Mouse (Mus musculus): Measurements from ENCODE around the gene Apopt1.
A peak's percentile ranks its signal among the peaks of the same experiment; 100 is the strongest.

Apopt1 gene

DNA sequence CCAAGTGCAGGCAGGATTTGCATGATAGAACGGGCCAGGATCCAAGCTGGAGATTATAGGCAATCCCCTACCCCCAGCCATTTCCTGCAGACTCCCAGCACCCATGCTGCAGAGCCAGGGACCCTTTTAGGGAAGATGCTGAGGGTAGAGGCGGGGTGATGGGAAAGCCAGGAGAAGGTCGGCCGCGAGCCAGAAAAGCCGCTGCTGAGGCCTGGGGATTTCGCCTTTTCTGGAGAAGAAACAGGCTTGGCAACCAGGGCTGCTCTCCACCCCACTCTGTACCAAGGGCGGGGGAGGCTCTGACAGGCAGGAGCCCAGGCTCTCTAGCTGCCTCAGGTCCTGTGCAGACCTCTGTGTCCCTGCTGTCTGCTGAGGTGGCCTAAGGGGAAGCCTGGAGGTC, 31.8 kb upstream of the Apopt1 start:
- no peak for DNase-seq (ENCODE audit: low spot score)

DNA sequence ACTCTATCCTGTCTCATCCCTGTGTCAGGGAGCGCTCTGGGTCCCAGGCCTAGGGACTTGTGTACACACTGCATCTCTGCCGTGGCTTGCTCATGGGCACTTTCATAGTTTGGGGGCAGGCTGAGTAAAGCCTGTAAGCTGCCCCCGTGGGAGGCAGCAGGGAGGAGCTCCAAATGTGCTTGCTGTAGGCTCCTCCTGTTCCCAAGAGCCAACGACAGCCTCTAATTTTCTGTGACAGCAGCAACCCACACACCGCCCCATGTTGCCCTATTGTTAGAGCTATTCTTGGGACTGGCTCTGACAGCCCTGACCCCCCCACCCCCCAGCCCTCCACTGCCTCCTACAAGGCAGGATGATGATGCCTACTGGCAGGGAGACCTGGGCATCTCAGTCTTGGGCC, 31.1 kb upstream of the Apopt1 start:
- no peak for DNase-seq (ENCODE audit: low spot score)

DNA sequence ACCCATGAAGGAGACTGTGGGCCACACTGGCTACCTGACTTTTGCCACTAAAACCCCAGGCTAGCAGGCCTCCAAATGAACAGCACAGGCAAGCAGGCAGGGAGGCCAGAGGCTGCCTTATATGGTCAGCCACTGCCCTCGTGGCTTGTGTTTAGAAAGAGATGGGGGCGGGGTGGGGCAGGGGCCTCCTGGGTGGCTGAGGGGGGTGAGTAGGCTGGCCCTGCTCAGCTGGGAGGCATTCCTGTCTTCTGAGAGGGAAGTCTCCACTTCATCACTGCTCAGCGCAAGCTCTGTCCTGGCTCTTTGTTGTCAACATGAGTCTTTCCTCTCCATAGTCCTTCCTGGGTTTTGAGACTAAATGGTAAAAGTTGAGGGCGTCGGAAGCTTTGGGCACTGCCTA, 30.3 kb upstream of the Apopt1 start:
- DNase-seq (ENCODE audit: low spot score), result no peak

DNA sequence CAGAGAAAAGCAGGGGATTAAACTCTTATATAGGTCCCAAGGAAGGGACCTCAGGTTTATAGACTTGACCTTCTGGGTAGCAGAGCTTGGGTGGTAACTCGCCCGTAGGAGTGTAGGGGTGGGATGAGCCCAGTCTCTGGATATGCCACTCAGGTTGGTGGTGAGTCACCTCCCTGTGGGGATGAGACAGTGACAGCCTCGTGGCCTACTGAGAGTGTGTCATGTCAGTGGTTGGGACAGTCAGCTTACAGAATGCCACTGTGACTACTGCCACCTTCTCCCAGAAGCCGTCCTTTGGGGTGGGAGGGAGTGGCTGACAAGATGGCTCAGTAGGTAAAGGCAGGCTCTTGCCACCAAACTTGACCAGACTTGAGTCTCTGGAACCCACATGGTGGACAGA, 26.7 kb upstream of the Apopt1 start:
- no peak for DNase-seq (ENCODE audit: low spot score)

DNA sequence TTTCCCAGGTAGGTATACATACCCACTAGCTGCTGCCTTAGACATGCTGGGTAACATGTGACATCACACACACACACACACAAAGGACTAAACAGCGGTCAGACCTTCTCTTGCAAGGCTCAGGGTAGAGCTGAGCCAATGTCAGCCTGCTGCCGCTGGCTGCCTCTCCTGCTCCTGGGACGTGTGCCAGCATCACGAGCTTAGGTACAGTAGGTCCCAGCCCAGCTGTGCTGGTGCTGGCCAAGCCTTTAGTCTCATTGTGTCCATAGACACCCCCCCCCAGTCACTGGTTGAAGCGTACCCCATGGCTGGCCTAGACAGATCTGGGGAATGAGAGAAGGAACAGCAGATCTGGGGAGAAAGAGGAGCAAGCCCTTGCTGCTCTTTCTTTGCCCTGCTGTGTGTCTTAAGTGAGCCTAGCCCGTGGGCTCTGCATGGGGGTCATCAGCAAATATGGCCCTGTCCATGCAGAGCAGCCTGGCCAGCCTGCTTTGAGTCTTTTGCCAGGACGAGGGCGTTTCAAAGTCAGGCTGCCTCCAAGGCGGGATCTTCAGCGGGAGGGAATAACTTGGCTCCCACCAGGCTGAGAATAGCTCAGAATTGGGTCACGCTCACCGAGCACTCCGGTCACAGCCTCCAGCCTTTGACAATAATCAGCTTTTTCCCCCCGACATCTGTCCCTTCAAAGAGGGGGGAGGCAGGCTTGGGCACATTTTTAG, 25.6 kb upstream of the Apopt1 start:
- DNase-seq (ENCODE audit: low spot score), result peak; percentile 72

DNA sequence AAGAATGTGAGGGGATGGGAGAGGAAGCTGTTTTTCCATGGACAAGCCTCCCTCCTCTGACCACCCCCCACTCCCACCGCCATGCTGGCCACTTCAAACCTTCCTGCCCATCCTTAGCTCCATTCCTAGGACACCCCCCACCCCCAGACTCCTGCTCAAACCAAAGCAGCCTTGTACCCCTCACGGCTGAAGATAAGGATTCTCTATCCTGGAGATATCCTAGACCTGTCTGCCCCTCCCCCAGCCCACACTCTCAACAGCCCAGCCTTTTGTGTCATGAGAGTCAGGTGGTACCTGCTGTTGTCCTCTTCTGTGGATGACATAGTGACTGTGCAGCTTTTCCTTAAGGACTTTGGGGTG, 25.0 kb upstream of the Apopt1 start:
- DNase-seq (ENCODE audit: low spot score), result no peak

DNA sequence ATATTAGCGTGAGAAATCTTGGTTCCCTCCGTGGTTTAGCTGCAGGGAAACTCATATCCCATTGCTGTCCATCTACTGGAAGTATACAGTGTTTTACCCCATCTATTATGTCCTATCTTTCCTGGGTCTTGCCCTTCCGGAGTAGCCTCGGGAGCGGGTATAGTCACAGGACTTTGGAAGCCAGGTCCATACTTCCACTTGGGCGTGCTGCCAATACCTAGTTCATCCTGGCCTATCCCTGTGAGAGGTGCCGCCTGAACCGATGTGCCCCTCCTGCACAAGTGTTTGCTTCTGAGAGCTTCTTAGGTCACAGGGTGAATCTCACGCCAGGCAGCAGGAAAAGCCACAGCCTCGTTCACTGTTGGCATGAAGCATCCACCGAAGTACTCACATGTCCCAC, 23.6 kb upstream of the Apopt1 start:
- DNase-seq (ENCODE audit: low spot score), result no peak

DNA sequence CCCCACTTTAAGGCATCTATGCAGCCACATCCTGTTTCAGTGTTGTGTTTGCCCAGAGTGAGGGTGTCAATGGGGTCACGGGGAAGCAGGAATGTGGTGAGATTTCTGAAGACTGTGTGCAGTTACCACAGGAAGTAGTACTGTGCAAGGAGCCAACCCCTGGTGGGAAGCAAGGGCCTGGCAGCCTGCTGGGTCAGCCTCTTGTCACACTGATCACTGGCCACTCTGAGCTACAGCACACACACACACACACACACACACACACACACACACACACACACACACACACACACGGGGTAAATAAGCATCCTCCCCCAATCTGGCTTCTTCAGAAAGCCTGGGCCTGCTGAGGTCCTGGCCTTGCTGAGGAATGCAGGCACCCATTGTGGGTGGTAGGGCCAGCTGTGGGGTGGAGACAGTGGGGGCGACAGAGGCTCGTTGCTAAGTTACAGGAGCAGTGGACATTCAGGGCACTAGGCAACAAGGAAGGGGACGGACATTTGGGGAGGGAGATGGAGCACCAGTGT, 21.7 kb upstream of the Apopt1 start:
- DNase-seq (ENCODE audit: low spot score), result no peak

DNA sequence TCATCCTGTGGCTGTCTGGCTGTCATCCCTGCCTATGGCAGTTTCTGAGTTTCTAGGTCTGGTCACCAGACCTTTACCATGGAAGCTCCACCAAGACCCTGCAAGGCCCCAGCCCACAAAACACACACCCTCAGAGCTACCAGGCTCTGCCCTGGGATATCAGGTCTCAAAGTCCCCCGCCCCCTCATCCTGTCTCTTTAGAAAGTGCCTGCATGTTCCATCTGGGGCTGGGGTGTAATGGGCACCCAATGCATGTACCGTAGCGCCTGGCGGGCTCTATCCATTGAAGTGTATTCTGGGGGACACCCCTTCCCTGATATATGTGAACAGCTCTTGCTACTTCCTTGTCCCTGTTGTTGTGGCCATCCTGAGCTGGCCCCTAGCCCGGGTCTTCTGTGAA, 20.2 kb upstream of the Apopt1 start:
- no peak for DNase-seq (ENCODE audit: low spot score)

DNA sequence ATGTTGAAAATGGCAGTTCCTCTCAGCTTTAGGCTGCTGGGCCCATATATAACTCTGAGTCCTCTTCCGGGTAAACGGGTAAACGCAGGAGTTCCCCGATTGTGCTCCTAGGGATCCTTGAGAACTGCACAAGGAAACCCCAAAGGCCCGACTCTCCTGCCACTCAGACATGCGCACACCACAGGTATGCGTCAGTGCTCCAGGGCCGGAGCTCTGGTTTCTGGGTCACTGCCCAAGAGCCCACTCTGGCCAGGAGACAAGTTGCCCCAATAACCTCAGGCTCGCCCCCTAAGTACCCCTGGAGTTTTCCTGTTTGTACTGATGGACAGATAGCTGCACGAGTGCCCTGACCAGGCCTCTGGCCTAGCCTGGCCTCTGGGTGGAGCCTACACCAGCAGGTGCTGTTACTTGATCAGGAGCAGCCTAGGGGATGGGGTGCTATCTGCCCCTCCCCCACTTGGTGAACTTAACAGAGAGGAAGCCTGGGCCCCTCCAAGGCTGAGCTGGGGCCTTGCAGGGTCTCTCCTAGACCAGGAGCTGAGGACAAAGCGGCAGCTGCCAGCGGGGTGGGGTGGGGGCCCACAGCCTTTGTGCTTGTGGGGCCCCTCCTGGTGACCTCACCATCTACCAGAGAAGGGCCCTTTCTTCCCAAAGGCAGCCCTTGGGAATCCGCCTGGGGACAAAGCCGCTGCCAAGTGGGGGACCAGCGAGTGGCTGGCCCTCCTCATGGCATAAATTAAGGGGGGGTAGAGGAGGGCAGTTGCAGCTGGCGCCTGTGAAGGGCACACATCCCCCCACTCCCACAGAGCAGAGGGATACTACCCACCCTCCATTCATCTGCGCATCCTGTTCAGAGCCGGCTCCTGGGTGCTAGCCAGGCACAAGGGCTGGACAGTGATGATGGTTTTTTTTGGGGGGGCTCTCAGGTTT, 19.5 kb upstream of the Apopt1 start:
- no peak for DNase-seq (ENCODE audit: low spot score)

DNA sequence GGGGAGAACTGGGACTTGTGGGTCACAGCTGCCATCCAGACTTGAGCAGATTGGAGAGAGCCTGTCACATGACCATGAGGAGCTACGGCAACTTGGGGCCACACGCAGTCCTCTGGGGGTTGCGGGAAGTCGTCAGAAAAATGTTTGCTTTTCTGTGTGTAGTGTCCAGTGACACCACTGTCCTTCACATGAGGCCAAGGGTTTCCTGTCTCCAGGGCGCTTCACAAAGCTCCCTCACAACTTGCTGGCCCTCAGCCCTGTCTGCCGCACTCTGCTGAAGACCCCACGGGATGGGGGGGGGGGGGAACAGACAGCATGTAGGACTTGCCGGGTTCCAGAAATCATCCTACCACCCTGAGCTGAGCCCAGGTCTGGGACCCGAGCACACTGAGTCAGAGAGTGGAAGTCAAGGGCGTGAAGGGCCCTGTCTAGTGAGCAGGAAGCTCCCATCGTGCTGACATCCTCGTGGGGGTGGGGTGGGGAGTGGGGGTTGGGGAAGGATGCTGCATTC, 18.7 kb upstream of the Apopt1 start:
- no peak for DNase-seq (ENCODE audit: low spot score)

DNA sequence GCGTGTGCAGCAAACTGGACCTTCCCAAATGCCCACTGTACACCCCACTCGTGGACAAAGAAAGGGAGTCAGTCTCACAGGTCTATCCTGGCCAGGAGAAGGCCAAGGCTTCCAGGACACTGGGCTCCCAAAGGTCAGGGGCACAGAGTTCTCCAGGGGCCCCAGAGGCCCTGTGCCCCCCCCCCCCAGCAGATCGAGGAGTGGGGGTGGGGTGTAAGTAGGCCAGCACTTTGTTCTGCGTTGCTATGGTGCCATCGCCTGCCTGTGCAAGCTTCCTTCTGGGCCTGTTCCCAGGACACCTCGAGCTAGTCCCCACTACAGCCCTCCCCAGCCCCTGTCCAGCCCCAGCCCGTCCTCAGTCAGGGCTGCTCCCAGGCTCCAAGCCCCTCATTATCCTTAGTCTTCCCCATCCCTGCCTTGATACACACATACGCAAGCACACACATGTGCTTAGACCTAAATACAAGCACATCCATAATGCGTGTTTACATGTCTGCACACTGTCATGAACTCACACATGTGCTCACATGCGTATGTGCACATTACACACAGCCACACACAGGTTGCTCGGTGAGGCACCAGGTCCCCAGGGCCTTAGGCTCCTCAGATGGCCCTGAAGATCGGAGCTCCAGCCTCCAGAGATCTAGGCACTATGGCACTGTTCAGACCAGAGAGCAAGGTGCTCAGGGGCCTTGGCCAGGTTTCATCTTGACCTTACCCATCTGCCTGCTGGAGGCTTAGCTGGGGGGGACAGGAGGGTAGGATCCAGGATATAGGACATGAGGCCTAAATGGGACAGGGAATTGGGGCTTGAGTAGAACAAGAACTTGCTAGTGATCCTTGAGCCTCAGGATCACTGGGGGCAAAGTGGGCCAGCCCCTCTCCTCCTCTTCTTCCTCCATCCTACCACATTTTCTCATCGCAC, 17.9 kb upstream of the Apopt1 start:
- no peak for DNase-seq (ENCODE audit: low spot score)

DNA sequence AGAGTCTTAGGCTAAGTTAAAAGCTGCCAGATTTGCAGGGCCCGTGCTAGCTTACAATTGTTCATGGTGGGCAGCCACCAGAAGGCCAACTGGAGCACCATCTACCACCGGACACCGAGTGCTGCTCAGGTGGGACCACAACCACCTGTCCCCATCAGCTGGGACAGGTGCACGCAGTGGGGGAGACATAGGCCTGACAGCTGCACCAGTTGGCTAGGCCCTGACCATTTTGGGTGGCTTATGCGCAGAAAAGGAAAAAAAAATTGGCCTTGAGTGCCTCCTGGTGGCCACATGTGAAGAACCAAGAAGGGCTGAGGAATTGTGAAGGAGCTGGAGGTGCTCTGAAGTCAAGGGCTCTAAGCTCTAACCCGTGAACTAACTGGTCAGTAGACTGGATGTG, 16.8 kb upstream of the Apopt1 start:
- no peak for DNase-seq (ENCODE audit: low spot score)

DNA sequence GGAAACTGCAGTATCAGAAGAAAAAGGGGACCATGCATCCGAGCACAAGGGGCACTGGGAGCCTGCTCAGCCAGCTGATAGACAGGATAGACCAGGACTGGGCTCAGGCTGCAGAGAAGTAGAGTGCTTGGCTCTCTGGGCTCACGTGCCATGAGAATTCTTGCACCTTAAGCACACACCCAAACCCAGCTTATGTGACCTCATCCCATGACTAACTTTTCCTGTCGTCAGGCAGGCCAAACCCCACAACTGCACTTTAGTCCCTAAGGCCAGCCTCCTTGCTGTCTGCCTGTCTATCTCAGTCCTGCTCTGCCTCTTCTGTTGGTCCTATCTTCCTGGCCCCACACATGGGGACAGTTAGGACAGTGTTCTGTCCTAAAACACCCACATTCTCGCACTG, 15.4 kb upstream of the Apopt1 start:
- DNase-seq (ENCODE audit: low spot score), result no peak

DNA sequence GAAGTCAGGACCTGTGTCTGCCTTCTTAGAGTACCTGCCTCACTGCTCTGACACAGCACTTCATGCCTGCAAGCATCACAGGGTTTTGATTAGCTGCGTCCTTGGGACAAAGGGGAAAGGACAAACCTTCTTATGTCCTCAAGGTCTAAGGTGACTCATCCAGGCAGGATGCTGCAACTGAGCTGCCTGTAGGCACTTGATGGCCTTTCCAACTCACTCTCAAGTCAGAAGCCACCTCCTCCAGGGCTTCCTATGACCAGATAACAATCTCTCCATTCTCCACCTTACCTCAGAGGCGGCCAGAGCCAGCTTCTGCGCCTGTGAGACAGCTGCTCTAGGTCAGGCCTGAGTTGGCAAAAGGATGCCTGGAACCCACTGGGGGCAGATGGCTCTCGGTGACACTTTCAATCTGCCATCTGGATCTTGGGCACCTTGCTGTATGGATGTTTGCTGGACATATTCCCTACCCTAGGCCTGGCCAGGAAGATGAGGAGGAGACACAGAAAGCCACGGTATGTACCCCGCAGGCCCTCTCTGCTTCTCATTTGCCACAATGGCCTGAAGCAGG, 14.6 kb upstream of the Apopt1 start:
- DNase-seq (ENCODE audit: low spot score), result no peak

DNA sequence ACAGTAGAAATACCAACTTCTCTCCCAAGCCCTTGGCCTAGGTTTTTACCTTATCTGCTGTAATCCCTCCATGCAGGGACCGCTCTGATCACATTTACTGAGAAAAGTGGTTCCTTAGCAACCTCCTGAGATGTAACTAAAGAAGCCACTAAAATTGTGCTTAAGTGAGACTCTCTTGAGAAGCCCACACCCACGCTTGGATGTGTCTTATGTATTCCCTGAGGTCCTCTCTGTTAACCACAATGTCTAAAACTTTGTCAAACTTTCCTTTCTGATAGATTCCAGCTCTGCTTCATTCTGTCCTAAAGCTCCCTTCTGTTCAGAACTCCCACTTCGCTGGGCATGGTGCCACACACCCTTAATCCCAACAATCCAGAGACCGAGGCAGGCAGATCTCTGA, 13.5 kb upstream of the Apopt1 start:
- DNase-seq (ENCODE audit: low spot score), result no peak

DNA sequence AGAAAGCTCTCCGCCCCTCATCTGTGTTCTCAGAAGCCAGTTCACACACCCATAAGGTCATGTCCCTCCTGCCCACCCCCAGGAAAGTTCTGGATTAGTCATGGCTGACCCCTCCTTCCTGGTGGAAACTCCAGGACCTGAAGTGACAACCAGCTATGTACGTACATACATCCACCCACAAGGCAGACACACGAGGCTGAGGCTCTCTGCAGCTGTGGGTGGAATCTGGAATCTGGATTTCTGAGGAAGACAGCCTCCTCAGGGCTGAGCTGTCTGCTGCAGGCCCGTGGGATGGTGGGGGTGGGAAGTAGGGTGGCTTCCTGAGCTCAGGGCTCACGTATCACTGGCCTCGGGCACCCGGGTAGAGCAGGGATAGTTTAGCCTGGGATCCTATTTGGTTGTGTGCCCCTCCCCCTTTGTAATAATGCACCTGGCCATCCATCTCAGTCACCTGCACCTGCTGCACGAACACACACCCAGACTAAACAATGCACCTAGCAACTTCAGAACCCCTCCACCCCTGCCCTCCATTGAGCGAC, 12.1 kb upstream of the Apopt1 start:
- DNase-seq (ENCODE audit: low spot score), result no peak

DNA sequence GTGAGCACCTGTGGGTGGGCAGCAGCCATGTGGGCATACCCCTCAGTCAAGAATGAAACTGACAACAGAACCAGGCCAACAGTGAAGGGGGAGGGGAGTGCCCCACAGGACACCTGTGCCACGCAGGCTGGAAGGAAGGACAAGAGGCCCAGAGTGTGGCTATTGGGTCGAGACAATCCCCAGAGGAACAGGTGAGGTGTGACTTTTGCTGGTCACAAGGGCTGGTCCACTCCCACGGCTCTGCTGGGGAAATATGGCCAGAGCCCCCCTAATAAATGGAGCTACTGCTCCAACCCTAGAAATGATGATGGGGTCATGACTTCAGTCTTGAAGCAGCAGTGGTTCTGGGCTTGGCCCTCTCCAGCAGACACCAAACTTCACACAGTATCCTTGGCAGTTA, 9.8 kb upstream of the Apopt1 start:
- no peak for DNase-seq (ENCODE audit: low spot score)

DNA sequence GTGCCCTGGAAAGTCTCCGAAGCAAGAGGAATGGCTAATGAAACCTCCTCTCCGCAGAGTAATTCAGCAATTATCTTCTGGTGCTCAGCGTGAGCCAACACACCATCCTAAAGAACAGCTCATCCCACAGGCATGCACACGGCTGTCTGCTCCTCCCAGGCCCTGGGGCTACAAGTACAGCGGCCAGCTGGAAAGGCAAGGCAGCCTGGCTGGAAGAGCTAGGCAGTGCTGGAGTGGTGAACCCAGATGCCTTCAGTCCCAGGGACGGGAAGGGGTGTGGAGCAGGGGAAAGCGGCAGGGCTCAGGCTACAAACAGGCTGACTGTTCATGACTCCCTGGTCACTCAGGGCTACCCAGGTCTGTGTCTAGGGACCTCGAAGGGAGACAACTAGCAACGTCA, 8.5 kb upstream of the Apopt1 start:
- DNase-seq (ENCODE audit: low spot score), result peak; percentile 48

DNA sequence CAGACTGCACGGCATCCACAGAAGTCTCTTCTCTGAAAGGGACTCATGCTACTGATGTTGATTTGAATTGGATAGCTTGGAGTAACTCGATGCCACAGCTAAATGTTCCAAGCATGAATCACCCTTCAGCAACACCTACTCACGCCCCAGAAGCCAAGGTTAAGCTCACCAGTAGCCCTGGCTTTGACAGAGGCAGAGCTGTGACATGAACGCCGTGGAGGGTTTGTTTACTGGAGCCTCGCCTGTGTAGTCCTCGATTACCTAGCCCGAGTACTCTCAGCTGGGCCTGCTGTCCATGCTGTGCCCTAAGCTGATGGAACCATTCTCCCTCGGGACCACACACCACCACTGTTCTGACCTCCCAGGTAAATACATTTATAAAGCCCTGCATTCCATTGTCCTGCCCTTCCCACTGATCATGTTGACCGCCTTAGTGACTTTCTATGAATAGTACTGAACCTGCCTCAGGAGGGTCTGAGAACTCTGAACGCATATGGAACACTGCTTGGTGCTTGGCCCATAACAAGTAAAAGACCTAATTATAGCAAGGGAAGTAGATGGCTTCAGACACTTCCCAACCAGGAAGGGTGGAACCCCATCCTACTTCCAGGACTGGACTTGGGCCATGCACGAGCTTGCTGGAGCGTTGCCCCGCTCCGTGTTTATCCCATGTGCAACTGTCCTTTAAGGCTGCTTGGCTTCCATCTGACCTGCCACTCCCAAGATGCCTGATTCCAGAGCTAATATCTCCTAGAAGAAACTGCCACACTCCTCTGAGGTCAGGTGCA, 7.7 kb upstream of the Apopt1 start:
- DNase-seq (ENCODE audit: low spot score), result no peak

DNA sequence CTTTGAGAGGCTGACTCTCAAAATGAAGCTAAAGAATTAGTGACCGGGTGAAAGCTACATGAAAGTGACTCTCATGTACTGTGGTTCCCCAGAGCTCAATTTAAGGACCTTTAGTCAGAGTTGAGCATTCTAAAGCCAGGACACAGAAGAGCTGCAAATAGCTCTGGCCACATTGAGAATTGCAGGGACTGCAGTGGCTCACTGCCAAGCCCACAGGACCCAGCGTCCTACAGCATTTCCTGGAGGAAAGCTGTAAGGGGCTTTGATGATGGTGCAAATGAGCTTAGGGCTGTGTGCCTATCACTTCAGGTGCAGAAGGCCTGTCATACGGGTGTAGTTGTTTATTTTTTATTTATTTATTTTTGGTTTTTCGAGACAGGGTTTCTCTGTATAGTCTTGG, 4.9 kb upstream of the Apopt1 start:
- no peak for DNase-seq (ENCODE audit: low spot score)
